Mouse (Mus musculus) megakaryocyte, embryonic 14.5 days (primary cell): ENCODE data around the gene Acot7.

Source experiments
- FLI1 ChIP-seq: IDR thresholded peaks from 2 replicates; pipeline ENCODE4 v1.6.1; 2012; ENCODE audit warnings: low read length, inconsistent platforms, mixed read lengths
- GATA1 ChIP-seq: IDR thresholded peaks from 3 replicates; pipeline ENCODE4 v1.6.1; 2012; ENCODE audit warnings: mixed read lengths, low read length, inconsistent platforms, borderline replicate concordance

DNA sequence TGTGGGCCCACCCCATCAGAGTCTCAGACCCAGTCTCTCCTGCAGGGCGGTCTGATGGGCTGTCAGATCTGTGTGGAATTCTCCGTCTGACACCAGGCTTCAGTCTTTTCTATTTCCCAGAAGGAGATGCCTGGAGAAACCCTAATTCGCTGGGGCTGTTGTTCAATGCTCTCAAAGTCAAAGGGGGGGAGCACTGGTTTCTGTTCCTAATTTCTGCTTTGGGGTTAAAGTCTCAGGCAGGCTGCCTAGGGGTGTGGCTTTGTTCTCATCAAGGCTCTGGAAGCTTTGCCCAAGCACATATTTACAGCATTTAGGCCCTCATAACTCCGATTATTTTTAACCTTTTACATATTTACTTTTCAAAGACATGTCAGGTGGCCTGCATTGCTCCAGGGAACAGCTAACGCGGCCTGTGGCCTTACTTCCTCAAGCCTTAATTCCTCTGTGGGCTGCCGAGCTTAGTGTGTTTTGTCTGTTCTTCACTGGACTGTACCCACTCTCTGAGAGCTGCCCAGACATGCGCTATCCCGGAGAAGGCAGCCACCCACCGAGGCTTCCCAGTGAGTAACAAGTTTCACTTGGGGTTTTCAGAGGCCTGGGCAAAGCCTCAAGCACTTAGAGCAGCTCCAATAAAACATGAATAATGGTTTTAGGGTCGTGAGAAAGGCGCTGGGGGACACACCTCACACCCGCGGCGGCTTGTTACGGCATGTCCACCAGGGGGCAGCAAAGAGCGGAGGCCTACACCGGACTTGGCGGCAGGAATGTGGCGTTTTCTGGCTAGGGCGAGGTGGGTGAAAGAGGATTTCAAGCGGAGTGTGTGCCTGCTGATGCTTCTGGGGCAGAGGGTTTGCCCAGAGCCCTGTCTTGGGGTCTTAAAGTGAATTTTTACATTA lies 12.7 kb upstream of the Acot7 start:
- no peak for TF ChIP-seq GATA1
- no peak for TF ChIP-seq FLI1
